Mouse (Mus musculus): ENCODE measurements around the gene Arrdc4. TPM values are rescaled to one million over a fixed set of nuclear protein-coding genes. Genes with fewer than 3 reads are reported as not detected.

Arrdc4 gene
- total RNA-seq (2012; rRNA removed): 40.6 and 41.9 TPM in 2 replicates

DNA sequence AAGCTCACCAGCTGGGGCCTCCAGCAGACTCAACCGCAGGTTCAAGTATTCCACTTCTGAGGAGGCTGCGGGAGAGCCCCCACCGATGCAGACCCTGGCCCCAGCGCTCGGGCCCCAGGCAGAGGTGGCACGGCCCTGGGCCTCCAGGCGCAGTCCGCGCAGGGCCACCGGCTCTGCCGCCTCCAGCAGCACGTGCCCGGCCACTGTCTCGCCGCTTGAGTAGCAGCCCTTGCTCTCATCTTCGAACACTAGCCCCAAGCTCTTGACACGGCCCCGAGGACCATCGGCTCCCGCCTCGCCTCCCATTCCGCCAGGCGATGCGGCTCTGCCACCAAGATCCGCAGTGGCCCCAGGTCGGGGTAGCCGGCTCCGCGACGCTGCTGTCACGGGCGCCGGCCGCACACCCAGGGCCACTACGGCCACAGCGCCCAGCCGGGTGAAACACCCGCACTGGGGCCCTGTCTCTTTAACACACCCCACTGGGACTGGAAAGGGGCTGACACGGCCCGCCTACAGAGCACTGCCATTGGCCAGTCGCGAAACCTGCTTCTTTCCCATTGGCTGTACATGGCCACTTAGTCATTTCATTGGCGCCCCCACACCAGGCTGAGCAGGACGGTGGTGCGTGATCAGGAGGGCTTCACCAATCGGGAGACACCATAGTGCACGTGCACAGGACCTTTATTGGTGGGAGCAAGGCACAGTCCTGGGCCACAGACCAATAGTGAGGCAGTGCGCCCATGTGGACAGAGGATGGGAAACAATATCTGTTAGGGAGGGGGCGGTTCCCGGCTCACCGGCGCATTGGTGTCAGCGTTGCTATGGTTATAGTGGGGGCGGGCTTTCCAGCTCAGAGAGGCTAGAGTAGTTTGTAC, at the start of gene Arrdc4:
Arrdc4 (minus strand) TSS at position 481 of the 875 bp plus-strand sequence.
- Histone ChIP-seq H3K9ac (ENCODE audit: insufficient read depth, low read depth, low read length, poor library complexity, severe bottlenecking) (peak within 1 kb of the TSS; percentile 77), H3K4me1 (ENCODE audit: control insufficient read depth in 2 of 2, insufficient read depth in 2 of 2, low read length in 2 of 2, poor library complexity in 1 of 2) (0 out of 4 replicates have a peak, but pooled peaks cover 0 to 2% of the 10 kb centered on the region in 2 experiments), H3K27ac (ENCODE audit: insufficient read depth, low read depth, low read length, poor library complexity, severe bottlenecking) (no peak within 1 kb of the TSS), H3K36me3 (ENCODE audit: control insufficient read depth, insufficient read depth, low read length, poor library complexity, severe bottlenecking) (peaks cover 3% of the 10 kb centered on the region), H3K4me3 (ENCODE audit: insufficient read depth in 1 of 2, low read depth in 1 of 2, low read length in 2 of 2, poor library complexity in 1 of 2, severe bottlenecking in 1 of 2) (peak within 1 kb of the TSS; percentile 67 to 75), H3K9me3 (ENCODE audit: control insufficient read depth, insufficient read depth, low read depth, low read length) (no peaks in the 10 kb centered on the region)
- DNase-seq (ENCODE audit: low read depth, low spot score): peak; percentile 94
- in situ Hi-C loops (cut with MboI; ENCODE audit: low sequenced_read_pairs in 2 of 2, unreplicated experiment in 2 of 2): no loop called here
- TF ChIP-seq ZC3H11A (IDR thresholded peaks at IDR 0.05; ENCODE audit: borderline replicate concordance, low read depth, low read length): no peak
- peak; percentile 98 for TF ChIP-seq CHD2 (IDR thresholded peaks at IDR 0.05; ENCODE audit: low read depth, low read length)
- no peak for TF ChIP-seq HCFC1 (IDR thresholded peaks at IDR 0.05; ENCODE audit: borderline replicate concordance, insufficient read depth, low read length)
- no peak for TF ChIP-seq ZNF384 (IDR thresholded peaks at IDR 0.05; ENCODE audit: low read depth, low read length)

DNA sequence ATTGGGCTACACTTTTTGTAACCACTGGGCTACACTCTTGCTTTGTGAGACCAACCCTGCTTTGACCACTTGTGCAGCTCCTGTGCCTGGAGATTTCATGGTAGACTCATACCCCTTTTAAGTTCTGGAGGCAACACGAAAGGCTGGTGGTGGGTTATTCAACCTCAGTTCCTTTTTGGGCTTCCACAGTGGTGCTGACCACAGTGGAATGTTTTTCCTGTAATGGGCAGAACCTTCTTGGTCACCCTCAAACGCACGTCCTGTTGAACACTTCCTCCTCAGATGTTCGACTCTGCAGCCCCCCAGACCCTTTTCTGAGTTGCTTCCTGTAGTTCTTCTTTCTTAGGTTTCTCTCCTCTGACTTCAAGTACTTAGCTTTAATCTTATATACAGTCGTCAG, 46.5 kb upstream of the Arrdc4 start:
- no peaks in the 10 kb centered on the region for H3K9me3 ChIP-seq (ENCODE audit: control insufficient read depth, insufficient read depth, low read depth, low read length)
- H3K4me3 ChIP-seq (ENCODE audit: insufficient read depth in 1 of 2, low read depth in 1 of 2, low read length in 2 of 2, poor library complexity in 1 of 2, severe bottlenecking in 1 of 2): no peak overlapping the region
- TF ChIP-seq ZNF384 (IDR thresholded peaks at IDR 0.05; ENCODE audit: low read depth, low read length): no peak
- TF ChIP-seq MAFK (IDR thresholded peaks at IDR 0.05; ENCODE audit: insufficient read depth, low read depth, low read length): no peak
- no peak for TF ChIP-seq HCFC1 (IDR thresholded peaks at IDR 0.05; ENCODE audit: borderline replicate concordance, insufficient read depth, low read length)
- no peak for TF ChIP-seq CHD2 (IDR thresholded peaks at IDR 0.05; ENCODE audit: low read depth, low read length)
- no peak for TF ChIP-seq ZC3H11A (IDR thresholded peaks at IDR 0.05; ENCODE audit: borderline replicate concordance, low read depth, low read length)

DNA sequence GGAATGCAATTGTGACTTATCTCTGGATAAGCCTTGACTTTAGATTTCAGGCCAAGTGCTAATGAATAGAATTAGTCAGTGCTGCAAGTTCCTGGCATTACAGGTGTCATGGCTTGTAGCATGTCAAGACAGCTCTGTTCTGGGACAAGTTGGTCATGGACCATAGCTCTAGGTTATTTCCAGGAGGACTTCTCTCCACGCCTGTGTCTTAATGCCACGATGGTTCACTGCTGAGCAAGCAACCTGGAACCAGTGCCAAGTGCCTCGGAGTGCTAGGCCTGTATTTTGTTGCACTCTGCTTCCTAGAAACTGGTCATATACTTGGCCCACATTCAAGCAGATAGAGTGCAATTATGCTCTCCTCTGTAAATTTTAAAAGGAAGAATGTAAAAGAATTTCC, 39.7 kb upstream of the Arrdc4 start:
- H3K4me3 ChIP-seq (ENCODE audit: insufficient read depth in 1 of 2, low read depth in 1 of 2, low read length in 2 of 2, poor library complexity in 1 of 2, severe bottlenecking in 1 of 2): no peak overlapping the region
- no peak for DNase-seq (ENCODE audit: low read depth, low spot score)
- no peaks in the 10 kb centered on the region for H3K9me3 ChIP-seq (ENCODE audit: control insufficient read depth, insufficient read depth, low read depth, low read length)
- no peak for TF ChIP-seq HCFC1 (IDR thresholded peaks at IDR 0.05; ENCODE audit: borderline replicate concordance, insufficient read depth, low read length)
- no peak for TF ChIP-seq ZC3H11A (IDR thresholded peaks at IDR 0.05; ENCODE audit: borderline replicate concordance, low read depth, low read length)
- no peak for TF ChIP-seq ZNF384 (IDR thresholded peaks at IDR 0.05; ENCODE audit: low read depth, low read length)
- TF ChIP-seq CHD2 (IDR thresholded peaks at IDR 0.05; ENCODE audit: low read depth, low read length): no peak
- TF ChIP-seq MAFK (IDR thresholded peaks at IDR 0.05; ENCODE audit: insufficient read depth, low read depth, low read length): no peak
- no peak overlapping the region for H3K9ac ChIP-seq (ENCODE audit: insufficient read depth, low read depth, low read length, poor library complexity, severe bottlenecking)
- in situ Hi-C loops (cut with MboI; ENCODE audit: low sequenced_read_pairs in 2 of 2, unreplicated experiment in 2 of 2): no loop called here
- H3K4me1 ChIP-seq (ENCODE audit: control insufficient read depth in 2 of 2, insufficient read depth in 2 of 2, low read length in 2 of 2, poor library complexity in 1 of 2): no peaks in the 10 kb centered on the region
- no peaks in the 10 kb centered on the region for H3K36me3 ChIP-seq (ENCODE audit: control insufficient read depth, insufficient read depth, low read length, poor library complexity, severe bottlenecking)
- no peak overlapping the region for H3K27ac ChIP-seq (ENCODE audit: insufficient read depth, low read depth, low read length, poor library complexity, severe bottlenecking)

More for the DNA sequence above, 46.5 kb upstream of the Arrdc4 start:
- no peak overlapping the region for H3K27ac ChIP-seq (ENCODE audit: insufficient read depth, low read depth, low read length, poor library complexity, severe bottlenecking)
- H3K36me3 ChIP-seq (ENCODE audit: control insufficient read depth, insufficient read depth, low read length, poor library complexity, severe bottlenecking): no peaks in the 10 kb centered on the region
- no peak overlapping the region for H3K9ac ChIP-seq (ENCODE audit: insufficient read depth, low read depth, low read length, poor library complexity, severe bottlenecking)
- in situ Hi-C loops (cut with MboI; ENCODE audit: low sequenced_read_pairs in 2 of 2, unreplicated experiment in 2 of 2): no loop called here
- H3K4me1 ChIP-seq (ENCODE audit: control insufficient read depth in 2 of 2, insufficient read depth in 2 of 2, low read length in 2 of 2, poor library complexity in 1 of 2): no peaks in the 10 kb centered on the region
- no peak for DNase-seq (ENCODE audit: low read depth, low spot score)

DNA sequence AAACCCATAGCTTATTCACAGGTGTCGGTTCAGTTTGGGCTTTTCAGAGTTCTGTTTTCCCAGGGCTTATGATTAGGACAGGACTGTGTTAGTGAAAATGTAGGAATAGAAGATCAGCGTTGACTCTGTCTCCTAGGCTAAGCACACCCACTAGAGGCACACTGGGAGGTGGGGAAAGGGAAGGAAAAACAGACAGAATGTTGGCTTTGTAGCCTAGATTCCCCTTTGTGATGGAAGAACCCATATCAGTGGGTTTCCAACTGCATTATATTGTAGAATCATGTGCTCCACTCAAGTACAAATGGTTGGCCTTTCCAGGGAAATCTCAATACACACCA, 22.7 kb upstream of the Arrdc4 start:
- H3K4me3 ChIP-seq (ENCODE audit: insufficient read depth in 1 of 2, low read depth in 1 of 2, low read length in 2 of 2, poor library complexity in 1 of 2, severe bottlenecking in 1 of 2): no peak overlapping the region
- DNase-seq (ENCODE audit: low read depth, low spot score): no peak
- H3K4me1 ChIP-seq (ENCODE audit: control insufficient read depth in 2 of 2, insufficient read depth in 2 of 2, low read length in 2 of 2, poor library complexity in 1 of 2): no peaks in the 10 kb centered on the region
- no peaks in the 10 kb centered on the region for H3K9me3 ChIP-seq (ENCODE audit: control insufficient read depth, insufficient read depth, low read depth, low read length)
- in situ Hi-C loops (cut with MboI; ENCODE audit: low sequenced_read_pairs in 2 of 2, unreplicated experiment in 2 of 2): no loop called here
- no peaks in the 10 kb centered on the region for H3K36me3 ChIP-seq (ENCODE audit: control insufficient read depth, insufficient read depth, low read length, poor library complexity, severe bottlenecking)
- H3K9ac ChIP-seq (ENCODE audit: insufficient read depth, low read depth, low read length, poor library complexity, severe bottlenecking): no peak overlapping the region
- H3K27ac ChIP-seq (ENCODE audit: insufficient read depth, low read depth, low read length, poor library complexity, severe bottlenecking): no peak overlapping the region
- TF ChIP-seq CHD2 (IDR thresholded peaks at IDR 0.05; ENCODE audit: low read depth, low read length) (no peak), MAFK (IDR thresholded peaks at IDR 0.05; ENCODE audit: insufficient read depth, low read depth, low read length) (no peak), ZC3H11A (IDR thresholded peaks at IDR 0.05; ENCODE audit: borderline replicate concordance, low read depth, low read length) (no peak), ZNF384 (IDR thresholded peaks at IDR 0.05; ENCODE audit: low read depth, low read length) (no peak), HCFC1 (IDR thresholded peaks at IDR 0.05; ENCODE audit: borderline replicate concordance, insufficient read depth, low read length) (no peak)

All from ES-E14 (cell line).